Mouse (Mus musculus): Measurements from ENCODE around the gene Pttg1.

The Pttg1 gene

GRCm38 (mm10) chr11:43374956-43375355, 51.1 kb downstream of the Pttg1 start:
- no peak for DNase-seq (ENCODE audit: low spot score)

DNA sequence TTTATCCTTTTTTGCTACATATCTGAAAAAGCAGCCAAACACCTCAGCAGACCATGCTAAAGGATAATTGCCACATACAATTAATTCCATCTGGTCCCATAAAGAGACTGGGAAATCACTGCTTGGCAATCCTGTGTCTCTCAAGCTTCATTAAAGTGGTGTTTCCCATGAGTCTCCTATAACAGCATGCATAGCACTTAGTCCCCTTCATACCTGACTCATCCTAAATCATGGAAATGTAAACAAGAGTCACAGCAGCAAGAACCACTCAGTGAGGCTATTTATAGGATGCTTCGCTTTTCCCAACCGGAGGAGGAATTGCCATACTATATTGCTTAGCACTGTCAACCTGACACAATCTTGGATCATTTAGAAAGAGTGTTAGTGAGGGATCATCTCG, 52.7 kb downstream of the Pttg1 start:
- DNase-seq (ENCODE audit: low spot score): no peak

DNA sequence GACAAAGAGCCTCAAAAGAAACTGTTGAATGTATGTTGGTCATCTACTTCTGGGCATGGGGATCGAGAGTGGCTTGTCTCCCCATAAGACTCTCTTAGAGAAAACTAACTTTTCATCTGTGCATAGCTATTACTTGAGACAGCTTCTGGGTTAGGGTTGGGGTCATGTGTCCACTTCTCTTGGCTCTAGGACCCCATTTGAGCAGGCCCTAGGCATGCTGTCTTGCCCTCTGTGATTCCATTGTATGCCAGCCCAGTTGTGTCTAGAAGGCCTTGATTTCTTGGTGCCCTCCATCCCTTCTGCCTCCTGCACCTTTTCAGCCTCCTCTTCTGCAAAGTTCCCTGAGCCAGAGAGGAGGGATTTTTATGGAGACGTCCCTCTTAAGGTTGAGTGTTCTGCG, 54.2 kb downstream of the Pttg1 start:
- no peak for DNase-seq (ENCODE audit: low spot score)
